Mouse (Mus musculus) layer of hippocampus, adult 6 months (tissue): Measurements from ENCODE around the gene Prdm15. TPM values are rescaled to one million over a fixed set of nuclear protein-coding genes. Genes with fewer than 3 reads are reported as not detected.

Source experiments
- long read RNA-seq, 2 experiments: library from polyadenylated mRNA; unstranded; transcript quantifications; one replicate each; pipeline ENCODE4 v2.0.0; 2019 to 2020
- microRNA-seq: library from miRNA; unstranded; fragments of <30 nt; microRNA quantifications from one replicate; pipeline ENCODE4 v1.2.0, GENCODE M21; 2020
- polyA plus RNA-seq: library from polyadenylated mRNA; unstranded; fragments of <200 nt; fragmentation: Nextera tagmentation; gene quantifications from 2 replicates; pipeline ENCODE4 v1.2.3, GENCODE M21; 2021

Gene Prdm15
- 3.1 and 3.7 TPM in 2 replicates for polyA plus RNA-seq
- long read RNA-seq, experiment 1, partial matches to known transcripts, result 2 of 4 reads
- long read RNA-seq, experiment 1, other reads (novel, unspliced or antisense), result 2 of 4 reads
- long read RNA-seq, experiment 2, partial matches to known transcripts, result 7 of 24 reads
- long read RNA-seq, experiment 2, other reads (novel, unspliced or antisense), result 16 of 24 reads

GRCm38 (mm10) chr16:97851741-97852319 lies at the start of gene Prdm15:
Gene Prdm15 (minus strand): TSS chr16:97851850.

GRCm38 (mm10) chr16:97763061-97763989 lies 88.3 kb downstream of the Prdm15 start, which contains the start of gene Ripk4:
Gene Ripk4 (minus strand): TSS chr16:97763787.

Small RNA genes lying within 50 kb of the gene (microRNA-seq; reads per million reads assigned to microRNA genes)
- gene Mir6964, result not detected

Other genes with a start within 250 kb of the Prdm15 start
- gene Tmprss2, start 240.7 kb downstream of the Prdm15 start, polyA plus RNA-seq, result 0.05 and 0.23 TPM in 2 replicates
- gene Ripk4, start 88.1 kb downstream of the Prdm15 start, polyA plus RNA-seq, result 0.34 and 0.59 TPM in 2 replicates
- 6.2 and 6.8 TPM in 2 replicates for gene C2cd2, start 110.7 kb upstream of the Prdm15 start, polyA plus RNA-seq
- gene Zbtb21, start 110.8 kb upstream of the Prdm15 start, polyA plus RNA-seq, result 6.5 and 10.2 TPM in 2 replicates
- gene B230307C23Rik, start 145.5 kb upstream of the Prdm15 start, polyA plus RNA-seq, result 8.4 and 13.9 TPM in 2 replicates
- gene A630089N07Rik, start 230.6 kb upstream of the Prdm15 start, polyA plus RNA-seq, result 1.9 and 3.4 TPM in 2 replicates